Comparison of ENCODE assay signal across 20 mouse cellular contexts in genomic region chr2:154763226-154763625, GRCm38 (mm10). TPM values are rescaled to one million over a fixed set of nuclear protein-coding genes. Genes with fewer than 3 reads are reported as not detected.
DNase-seq lines count a peak whose midpoint lies in the region; ATAC-seq lines count a peak whose summit lies in the region.
"Had no signal": no experiment of that assay in that cellular context is flagged by ENCODE, and none has a peak within 500 bp of the region (broad histone marks: within the 10 kb centered on the region; RNA-seq: fewer than 3 reads in every experiment).

No protein-coding gene starts in this region.

- H3K36me3 ChIP-seq in embryonic facial prominence, embryonic 13.5 days = no peaks in the 10 kb centered on the region
- H3K36me3 ChIP-seq in embryonic facial prominence, embryonic 10.5 days (replicated peaks) = no peaks in the 10 kb centered on the region
- H3K36me3 ChIP-seq in kidney, embryonic 16.5 days (ENCODE audit: insufficient read depth, low read length) = no peaks in the 10 kb centered on the region
- H3K36me3 ChIP-seq in liver, embryonic 12.5 days = no peaks in the 10 kb centered on the region
- no peaks in the 10 kb centered on the region for H3K36me3 ChIP-seq in stomach, embryonic 16.5 days (ENCODE audit: control insufficient read depth, insufficient read depth, low read length)
- H3K36me3 ChIP-seq: heart, embryonic 15.5 days; hindbrain, embryonic 13.5 days had no signal

- no peak for DNase-seq in embryonic facial prominence, embryonic 10.5 days (ENCODE audit: low spot score)
- DNase-seq in kidney, adult 18-20 months = no peak
- DNase-seq in embryo, embryonic 9.5 days (ENCODE audit: extremely low spot score) = no peak
- no peak for DNase-seq in right cerebral cortex, postnatal 4 days
- DNase-seq: cerebellum, postnatal 25 days; forebrain, postnatal 0 days; layer of hippocampus, postnatal 36 days; lung, adult 18-20 months; right cerebral cortex, postnatal 25 days; thymus, adult 18-20 months had no signal

- peaks cover 10% of the 10 kb centered on the region for H3K4me1 ChIP-seq in embryonic facial prominence, embryonic 13.5 days
- H3K4me1 ChIP-seq in embryonic facial prominence, embryonic 10.5 days = peaks cover 7% of the 10 kb centered on the region
- H3K4me1 ChIP-seq in kidney, embryonic 16.5 days (ENCODE audit: insufficient read depth, low read length) = peaks cover 6% of the 10 kb centered on the region; the same call in 1 of the 2 replicates
- peaks cover 58% of the 10 kb centered on the region for H3K4me1 ChIP-seq in liver, embryonic 12.5 days
- peaks cover 18% of the 10 kb centered on the region for H3K4me1 ChIP-seq in stomach, embryonic 16.5 days (ENCODE audit: control insufficient read depth, insufficient read depth, low read length)

- H3K4me3 ChIP-seq in embryonic facial prominence, embryonic 13.5 days = no peak overlapping the region
- no peak overlapping the region for H3K4me3 ChIP-seq in embryonic facial prominence, embryonic 10.5 days
- H3K4me3 ChIP-seq in kidney, embryonic 16.5 days (ENCODE audit: low read length) = no peak overlapping the region
- H3K4me3 ChIP-seq in liver, embryonic 12.5 days = 0 out of 2 replicates have a peak overlapping the region, but pooled peaks have one; percentile 2
- H3K4me3 ChIP-seq in stomach, embryonic 16.5 days (replicated peaks; ENCODE audit: low read length) = no peak overlapping the region
- H3K4me3 ChIP-seq: heart, embryonic 15.5 days; hindbrain, embryonic 13.5 days had no signal

- 61% methylated on average over 3 of the region's 3 CpGs for WGBS in embryonic facial prominence, embryonic 13.5 days
- WGBS in embryonic facial prominence, embryonic 10.5 days = 85% methylated on average over 3 of the region's 3 CpGs
- WGBS in kidney, embryonic 16.5 days = 67% methylated on average over 3 of the region's 3 CpGs
- 45% methylated on average over 3 of the region's 3 CpGs for WGBS in liver, embryonic 12.5 days (ENCODE audit: insufficient replicate concordance)
- 55% methylated on average over 3 of the region's 3 CpGs for WGBS in stomach, embryonic 16.5 days

- no peaks in the 10 kb centered on the region for H3K27me3 ChIP-seq in embryonic facial prominence, embryonic 13.5 days
- H3K27me3 ChIP-seq in embryonic facial prominence, embryonic 10.5 days (replicated peaks; ENCODE audit: low read depth, poor library complexity, severe bottlenecking) = no peaks in the 10 kb centered on the region
- no peaks in the 10 kb centered on the region for H3K27me3 ChIP-seq in kidney, embryonic 16.5 days (ENCODE audit: insufficient read depth, low read length)
- no peaks in the 10 kb centered on the region for H3K27me3 ChIP-seq in liver, embryonic 12.5 days (replicated peaks)
- no peaks in the 10 kb centered on the region for H3K27me3 ChIP-seq in stomach, embryonic 16.5 days (ENCODE audit: control insufficient read depth, insufficient read depth, low read length)
- H3K27me3 ChIP-seq: heart, embryonic 15.5 days; hindbrain, embryonic 13.5 days had no signal

- H3K9ac ChIP-seq in embryonic facial prominence, embryonic 13.5 days = no peak overlapping the region
- H3K9ac ChIP-seq in kidney, embryonic 16.5 days (replicated peaks; ENCODE audit: low read length) = no peak overlapping the region
- peak overlapping the region; percentile 55 for H3K9ac ChIP-seq in liver, embryonic 12.5 days
- H3K9ac ChIP-seq in stomach, embryonic 16.5 days (ENCODE audit: low read length) = no peak overlapping the region
- H3K9ac ChIP-seq: forebrain, postnatal 0 days; heart, embryonic 15.5 days; hindbrain, embryonic 13.5 days had no signal

- peaks cover 12% of the 10 kb centered on the region; the same call in 1 of the 2 replicates for H3K9me3 ChIP-seq in embryonic facial prominence, embryonic 13.5 days
- 0 out of 2 replicates have a peak, but pooled peaks cover 6% of the 10 kb centered on the region for H3K9me3 ChIP-seq in embryonic facial prominence, embryonic 10.5 days
- H3K9me3 ChIP-seq in kidney, embryonic 16.5 days (ENCODE audit: low read length) = no peaks in the 10 kb centered on the region; the same call in 1 of the 2 replicates
- H3K9me3 ChIP-seq in liver, embryonic 12.5 days (replicated peaks) = no peaks in the 10 kb centered on the region
- no peaks in the 10 kb centered on the region for H3K9me3 ChIP-seq in stomach, embryonic 16.5 days (replicated peaks; ENCODE audit: control insufficient read depth, low read length)
- H3K9me3 ChIP-seq: heart, embryonic 15.5 days; hindbrain, embryonic 13.5 days had no signal

- H3K4me2 ChIP-seq in embryonic facial prominence, embryonic 13.5 days = no peak overlapping the region
- H3K4me2 ChIP-seq in kidney, embryonic 16.5 days (replicated peaks; ENCODE audit: low read depth, low read length) = no peak overlapping the region
- H3K4me2 ChIP-seq in liver, embryonic 12.5 days = peak overlapping the region; percentile 60
- H3K4me2 ChIP-seq in stomach, embryonic 16.5 days (ENCODE audit: low read depth, low read length) = no peak overlapping the region
- H3K4me2 ChIP-seq: heart, embryonic 15.5 days; hindbrain, embryonic 13.5 days; midbrain, embryonic 11.5 days had no signal

- 0 out of 2 replicates have a peak, but pooled peaks have one; percentile 62 for ATAC-seq in embryonic facial prominence, embryonic 13.5 days (ENCODE audit: insufficient number of reproducible peaks, insufficient read depth, low FRiP score, low TSS enrichment, low read depth)
- 0 out of 2 replicates have a peak, but pooled peaks have one; percentile 20 for ATAC-seq in kidney, embryonic 16.5 days (ENCODE audit: low FRiP score, low TSS enrichment)
- peak; percentile 74 for ATAC-seq in liver, embryonic 12.5 days
- ATAC-seq in stomach, embryonic 16.5 days (ENCODE audit: insufficient read depth, low FRiP score) = peak; percentile 70; the same call in 1 of the 2 replicates
- ATAC-seq: forebrain, postnatal 0 days; intestine, postnatal 0 days had no signal

- no peak overlapping the region for H3K27ac ChIP-seq in embryonic facial prominence, embryonic 13.5 days
- no peak overlapping the region for H3K27ac ChIP-seq in embryonic facial prominence, embryonic 10.5 days (replicated peaks)
- no peak overlapping the region for H3K27ac ChIP-seq in kidney, embryonic 16.5 days (ENCODE audit: low read length)
- H3K27ac ChIP-seq in liver, embryonic 12.5 days = peak overlapping the region; percentile 95
- 0 out of 2 replicates have a peak overlapping the region, but pooled peaks have one; percentile 1 for H3K27ac ChIP-seq in stomach, embryonic 16.5 days (ENCODE audit: low read length)
- H3K27ac ChIP-seq: heart, embryonic 15.5 days; hindbrain, embryonic 13.5 days had no signal

RNA-seq across cellular contexts. Expression of gene Gm14214, which starts 6.6 kb away (rescaled TPM):
- polyA plus RNA-seq in embryonic facial prominence, embryonic 13.5 days (2015; fragmentation: Nextera tagmentation; extraction: Ambion mirVana) = not detected in 2 replicates
- polyA plus RNA-seq in embryonic facial prominence, embryonic 10.5 days (2016; fragmentation: Nextera tagmentation; extraction: Ambion mirVana) = not detected in 2 replicates
- polyA plus RNA-seq in kidney, embryonic 16.5 days (2015; fragmentation: Nextera tagmentation; extraction: Ambion mirVana) = not detected in 2 replicates
- polyA plus RNA-seq in liver, embryonic 12.5 days (2016; fragmentation: Nextera tagmentation; extraction: Ambion mirVana) = not detected in 2 replicates
- not detected in 2 replicates for polyA plus RNA-seq in stomach, embryonic 16.5 days (2015; fragmentation: Nextera tagmentation; extraction: Ambion mirVana)
- polyA plus RNA-seq: forebrain, postnatal 0 days; gonadal fat pad, adult 2 months; heart, embryonic 15.5 days; hindbrain, embryonic 13.5 days; intestine, postnatal 0 days; midbrain, embryonic 11.5 days; neural tube, embryonic 14.5 days had no signal

RNA-seq across cellular contexts. Expression of gene Raly, which starts 27.7 kb away (rescaled TPM):
- 49.5 and 58.3 TPM in 2 replicates for polyA plus RNA-seq in embryonic facial prominence, embryonic 13.5 days (2015; fragmentation: Nextera tagmentation; extraction: Ambion mirVana)
- polyA plus RNA-seq in embryonic facial prominence, embryonic 10.5 days (2016; fragmentation: Nextera tagmentation; extraction: Ambion mirVana) = 52.8 and 53.1 TPM in 2 replicates
- 42.3 and 48.4 TPM in 2 replicates for polyA plus RNA-seq in kidney, embryonic 16.5 days (2015; fragmentation: Nextera tagmentation; extraction: Ambion mirVana)
- polyA plus RNA-seq in liver, embryonic 12.5 days (2016; fragmentation: Nextera tagmentation; extraction: Ambion mirVana) = 29.6 and 37.1 TPM in 2 replicates
- 36.8 and 39.4 TPM in 2 replicates for polyA plus RNA-seq in stomach, embryonic 16.5 days (2015; fragmentation: Nextera tagmentation; extraction: Ambion mirVana)

RNA-seq across cellular contexts. Expression of gene a, which starts 28.0 kb away (rescaled TPM):
- 18.6 and 23.5 TPM in 2 replicates for polyA plus RNA-seq in embryonic facial prominence, embryonic 13.5 days (2015; fragmentation: Nextera tagmentation; extraction: Ambion mirVana)
- 1.5 and 2.3 TPM in 2 replicates for polyA plus RNA-seq in embryonic facial prominence, embryonic 10.5 days (2016; fragmentation: Nextera tagmentation; extraction: Ambion mirVana)
- 0.35 TPM in 1 of 2 replicates, not detected in the other for polyA plus RNA-seq in kidney, embryonic 16.5 days (2015; fragmentation: Nextera tagmentation; extraction: Ambion mirVana)
- polyA plus RNA-seq in liver, embryonic 12.5 days (2016; fragmentation: Nextera tagmentation; extraction: Ambion mirVana) = 0.29 and 0.36 TPM in 2 replicates
- 0.41 and 1.0 TPM in 2 replicates for polyA plus RNA-seq in stomach, embryonic 16.5 days (2015; fragmentation: Nextera tagmentation; extraction: Ambion mirVana)
- polyA plus RNA-seq: neural tube, embryonic 14.5 days had no signal

Comparison
In these comparisons a context has a peak if more than half of its experiments do, and no peak if none do; other contexts are left out.
1. ATAC-seq: peak in every context shown above with its lines; median percentile 74 in liver, embryonic 12.5 days; 70 in stomach, embryonic 16.5 days; 62 in embryonic facial prominence, embryonic 13.5 days; 20 in kidney, embryonic 16.5 days.
2. H3K27ac ChIP-seq: peak in liver, embryonic 12.5 days (single experiment) and stomach, embryonic 16.5 days (single experiment); none in embryonic facial prominence, embryonic 13.5 days (single experiment), embryonic facial prominence, embryonic 10.5 days (single experiment) and kidney, embryonic 16.5 days (single experiment).